18 mouse cellular contexts compared by ENCODE assay signal in genomic region chr11:117648005-117648404, GRCm38 (mm10). TPM values are rescaled to one million over a fixed set of nuclear protein-coding genes. Genes with fewer than 3 reads are reported as not detected.
DNase-seq lines count a peak whose midpoint lies in the region; ATAC-seq and TF ChIP-seq lines count a peak whose summit lies in the region.
"Had no signal": no experiment of that assay in that cellular context is flagged by ENCODE, and none has a peak within 500 bp of the region (broad histone marks: within the 10 kb centered on the region; RNA-seq: fewer than 3 reads in every experiment).

No protein-coding gene starts in this region.

- H3K4me2 ChIP-seq in forebrain, postnatal 0 days (ENCODE audit: low read depth) = no peak overlapping the region
- H3K4me2 ChIP-seq in forebrain, embryonic 12.5 days = no peak overlapping the region
- no peak overlapping the region for H3K4me2 ChIP-seq in hindbrain, postnatal 0 days (ENCODE audit: low read depth, low read length)
- H3K4me2 ChIP-seq: heart, embryonic 15.5 days; hindbrain, embryonic 14.5 days had no signal

- intact Hi-C loops in left cerebral cortex, postnatal 25 days (cut with DNase I) = no loop called here

- H3K4me1 ChIP-seq in forebrain, postnatal 0 days (ENCODE audit: insufficient read depth) = no peaks in the 10 kb centered on the region
- H3K4me1 ChIP-seq in forebrain, embryonic 12.5 days = peaks cover 3% of the 10 kb centered on the region
- no peaks in the 10 kb centered on the region for H3K4me1 ChIP-seq in hindbrain, postnatal 0 days (ENCODE audit: insufficient read depth, low read length)
- H3K4me1 ChIP-seq in hindbrain, embryonic 10.5 days (replicated peaks) = peaks cover 15% of the 10 kb centered on the region

- TF ChIP-seq CTCF in forebrain, postnatal 0 days (IDR thresholded peaks at IDR 0.05; ENCODE audit: low read depth) = no peak
- TF ChIP-seq CTCF in hindbrain, postnatal 0 days (IDR thresholded peaks at IDR 0.05; ENCODE audit: low read depth) = no peak

- H3K9me3 ChIP-seq in forebrain, postnatal 0 days (ENCODE audit: low read length) = no peaks in the 10 kb centered on the region
- H3K9me3 ChIP-seq in forebrain, embryonic 12.5 days = no peaks in the 10 kb centered on the region
- no peaks in the 10 kb centered on the region for H3K9me3 ChIP-seq in hindbrain, postnatal 0 days (ENCODE audit: low read length)
- H3K9me3 ChIP-seq in hindbrain, embryonic 10.5 days = no peaks in the 10 kb centered on the region
- H3K9me3 ChIP-seq: embryonic facial prominence, embryonic 10.5 days; heart, embryonic 10.5 days; heart, embryonic 15.5 days had no signal

- no peak overlapping the region for H3K27ac ChIP-seq in forebrain, postnatal 0 days (ENCODE audit: low read depth, low read length)
- no peak overlapping the region for H3K27ac ChIP-seq in forebrain, embryonic 12.5 days
- no peak overlapping the region for H3K27ac ChIP-seq in hindbrain, postnatal 0 days
- H3K27ac ChIP-seq in hindbrain, embryonic 10.5 days = no peak overlapping the region
- H3K27ac ChIP-seq: embryonic facial prominence, embryonic 10.5 days; heart, embryonic 10.5 days; heart, embryonic 15.5 days; hindbrain, embryonic 14.5 days had no signal

- no peak overlapping the region for H3K4me3 ChIP-seq in forebrain, postnatal 0 days (ENCODE audit: low read depth, low read length)
- H3K4me3 ChIP-seq in forebrain, embryonic 12.5 days (replicated peaks) = no peak overlapping the region
- H3K4me3 ChIP-seq in hindbrain, postnatal 0 days (ENCODE audit: low read length) = no peak overlapping the region
- H3K4me3 ChIP-seq in hindbrain, embryonic 10.5 days = no peak overlapping the region
- H3K4me3 ChIP-seq: embryonic facial prominence, embryonic 10.5 days; heart, embryonic 10.5 days; heart, embryonic 15.5 days had no signal

- ATAC-seq in forebrain, postnatal 0 days = peak; percentile 53
- ATAC-seq in forebrain, embryonic 12.5 days (ENCODE audit: low FRiP score) = no peak
- ATAC-seq in hindbrain, postnatal 0 days = no peak
- ATAC-seq: forebrain, embryonic 14.5 days had no signal

- WGBS in forebrain, postnatal 0 days = 60% methylated on average over 6 of the region's 6 CpGs
- 80% methylated on average over 6 of the region's 6 CpGs for WGBS in forebrain, embryonic 12.5 days
- WGBS in hindbrain, postnatal 0 days = 67% methylated on average over 6 of the region's 6 CpGs
- WGBS in hindbrain, embryonic 10.5 days = 78% methylated on average over 6 of the region's 6 CpGs

- H3K27me3 ChIP-seq in forebrain, postnatal 0 days (ENCODE audit: insufficient read depth, low read length) = no peaks in the 10 kb centered on the region
- peaks cover 32% of the 10 kb centered on the region for H3K27me3 ChIP-seq in forebrain, embryonic 12.5 days
- H3K27me3 ChIP-seq in hindbrain, postnatal 0 days (ENCODE audit: insufficient read depth, low read length) = no peaks in the 10 kb centered on the region
- peaks cover 31% of the 10 kb centered on the region for H3K27me3 ChIP-seq in hindbrain, embryonic 10.5 days (ENCODE audit: insufficient read depth, poor library complexity, severe bottlenecking)

- H3K9ac ChIP-seq in forebrain, postnatal 0 days = no peak overlapping the region
- H3K9ac ChIP-seq in forebrain, embryonic 12.5 days = no peak overlapping the region
- no peak overlapping the region for H3K9ac ChIP-seq in hindbrain, postnatal 0 days (replicated peaks; ENCODE audit: low read length)
- H3K9ac ChIP-seq: heart, embryonic 15.5 days; hindbrain, embryonic 14.5 days had no signal

- no peaks in the 10 kb centered on the region for H3K36me3 ChIP-seq in forebrain, postnatal 0 days (ENCODE audit: insufficient read depth)
- no peaks in the 10 kb centered on the region for H3K36me3 ChIP-seq in forebrain, embryonic 12.5 days (replicated peaks)
- H3K36me3 ChIP-seq in hindbrain, postnatal 0 days (ENCODE audit: insufficient read depth, low read length) = no peaks in the 10 kb centered on the region
- no peaks in the 10 kb centered on the region for H3K36me3 ChIP-seq in hindbrain, embryonic 10.5 days
- H3K36me3 ChIP-seq: embryonic facial prominence, embryonic 10.5 days; heart, embryonic 10.5 days; heart, embryonic 15.5 days had no signal

- no peak for DNase-seq in forebrain, postnatal 0 days
- peak; percentile 15 for DNase-seq in hindbrain, postnatal 0 days (ENCODE audit: low spot score)
- no peak for DNase-seq in hindbrain, embryonic 10.5 days (ENCODE audit: low spot score)
- DNase-seq in left cerebral cortex, postnatal 25 days (ENCODE audit: low spot score in 2 of 2) = peak; percentile 18 to 48
- DNase-seq in left cerebral cortex, adult 11 months (ENCODE audit: low spot score) = no peak
- peak; percentile 58 for DNase-seq in brain, adult 2 months (ENCODE audit: low read depth, low spot score)
- DNase-seq: adrenal gland, postnatal 10 days; cerebellum, adult 11-12 months; cerebellum, adult 9-10 months; gastrocnemius, postnatal 36 days; heart, adult 11 months; heart, postnatal 14 days had no signal

RNA-seq across cellular contexts. Expression of gene Tnrc6c, which starts 6.1 kb away (rescaled TPM):
- 56.9 and 71.6 TPM in 2 replicates for total RNA-seq in forebrain, postnatal 0 days (2014; rRNA removed)
- polyA plus RNA-seq in forebrain, postnatal 0 days (2015; fragmentation: Nextera tagmentation; extraction: Ambion mirVana) = 13.1 and 19.9 TPM in 2 replicates
- 23.7 and 25.0 TPM in 2 replicates for polyA plus RNA-seq in forebrain, embryonic 12.5 days (2016; fragmentation: Nextera tagmentation; extraction: Ambion mirVana)
- total RNA-seq in hindbrain, postnatal 0 days (2014; rRNA removed) = 56.4 and 64.9 TPM in 2 replicates
- 18.3 and 19.7 TPM in 2 replicates for polyA plus RNA-seq in hindbrain, postnatal 0 days (2015; fragmentation: Nextera tagmentation; extraction: Ambion mirVana)
- polyA plus RNA-seq in hindbrain, embryonic 10.5 days (2016; fragmentation: Nextera tagmentation; extraction: Ambion mirVana) = 11.1 and 14.4 TPM in 2 replicates
- 10 to 100 TPM; 53.4 to 55.2 TPM for total RNA-seq in left cerebral cortex, postnatal 25 days (2021)

Comparison
In these comparisons a context has a peak if more than half of its experiments do, and no peak if none do; other contexts are left out.
1. DNase-seq: peak in hindbrain, postnatal 0 days (single experiment), left cerebral cortex, postnatal 25 days (2 of 2) and brain, adult 2 months (single experiment); none in forebrain, postnatal 0 days (single experiment), hindbrain, embryonic 10.5 days (single experiment) and left cerebral cortex, adult 11 months (single experiment).